Mouse (Mus musculus): Measurements from ENCODE around the gene Prap1. TPM values are rescaled to one million over a fixed set of nuclear protein-coding genes. Genes with fewer than 3 reads are reported as not detected.

Prap1 gene
- polyA plus RNA-seq (2014; fragmentation: Nextera tagmentation; extraction: Ambion mirVana) = 0.38 TPM in 1 of 2 replicates, not detected in the other

DNA sequence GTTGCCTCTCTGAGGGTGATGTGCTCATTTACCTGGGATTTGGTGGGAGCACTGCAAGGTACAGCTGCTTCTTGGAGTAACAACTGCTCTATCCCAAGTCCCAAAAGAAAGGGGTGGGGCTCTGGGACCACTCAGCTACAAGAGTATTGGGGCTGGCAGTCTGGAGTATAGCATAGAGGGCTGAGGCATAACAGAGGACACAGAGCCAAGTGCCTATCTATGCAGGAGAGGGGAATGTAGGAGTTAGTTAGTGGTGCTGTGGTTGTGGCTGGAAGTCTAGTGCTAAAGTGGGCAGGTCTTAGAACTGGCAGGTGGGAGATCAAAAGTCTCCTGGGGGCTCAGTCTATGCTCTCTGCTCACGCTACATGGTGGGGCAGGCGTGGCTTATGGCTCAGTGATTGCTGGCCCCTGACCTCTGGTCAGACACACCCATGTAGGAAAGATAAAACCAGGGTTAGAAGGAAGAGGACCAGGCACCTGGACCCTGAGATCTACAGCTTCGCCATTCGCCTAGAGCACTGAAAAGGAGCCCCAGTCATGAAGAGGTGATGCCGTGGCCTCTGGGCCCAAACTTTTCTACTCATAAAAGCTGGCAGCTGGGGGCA is at the start of gene Prap1:
Prap1 (plus strand) TSS at position 472 of the 605 bp plus-strand sequence.
- ATAC-seq (ENCODE audit: low FRiP score, low TSS enrichment) = no peak
- 59% methylated on average over 5 of the region's 5 CpGs for WGBS

DNA sequence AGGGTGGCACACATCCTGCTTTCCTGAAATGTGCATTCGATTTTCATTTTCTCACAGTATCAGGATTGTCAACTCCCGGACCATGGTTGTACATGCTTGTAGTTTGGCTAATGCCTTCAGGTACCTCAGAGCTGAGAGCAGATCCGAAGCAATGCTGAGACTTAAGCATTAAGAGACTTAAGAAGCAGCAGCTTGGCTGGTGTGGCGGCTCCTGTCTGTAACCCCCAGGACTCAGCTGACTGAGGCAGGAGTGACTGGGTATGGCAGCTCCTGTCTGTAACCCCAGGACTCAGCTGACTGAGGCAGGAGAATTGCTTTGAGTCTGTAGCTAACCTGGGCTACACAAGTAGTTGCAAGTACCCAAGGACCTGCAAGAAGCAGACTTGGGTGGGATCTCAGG is 47.6 kb upstream of the Prap1 start:
- H3K27me3 ChIP-seq (ENCODE audit: control insufficient read depth, insufficient read depth, low read length) = peaks cover 59% of the 10 kb centered on the region
- no peak for ATAC-seq (ENCODE audit: low FRiP score, low TSS enrichment)
- peaks cover 4% of the 10 kb centered on the region; the same call in 1 of the 2 replicates for H3K4me1 ChIP-seq (ENCODE audit: control insufficient read depth, insufficient read depth, low read length)
- H3K4me3 ChIP-seq (ENCODE audit: low read length) = no peak overlapping the region
- 87% methylated on average over 4 of the region's 4 CpGs for WGBS
- no peak overlapping the region for H3K4me2 ChIP-seq (replicated peaks; ENCODE audit: low read depth, low read length)
- no peak overlapping the region for H3K27ac ChIP-seq (ENCODE audit: low read depth, low read length)
- H3K9ac ChIP-seq (ENCODE audit: low read depth, low read length) = 0 out of 2 replicates have a peak overlapping the region, but pooled peaks have one; percentile 12
- no peaks in the 10 kb centered on the region for H3K9me3 ChIP-seq (ENCODE audit: control insufficient read depth, low read length)
- H3K36me3 ChIP-seq (ENCODE audit: control insufficient read depth, insufficient read depth, low read length) = peaks cover 7% of the 10 kb centered on the region; the same call in 1 of the 2 replicates

More for the DNA sequence above, at the start of gene Prap1:
- Histone ChIP-seq H3K36me3 (ENCODE audit: control insufficient read depth, insufficient read depth, low read length) (no peaks in the 10 kb centered on the region), H3K4me2 (replicated peaks; ENCODE audit: low read depth, low read length) (no peak within 1 kb of the TSS), H3K9ac (ENCODE audit: low read depth, low read length) (no peak within 1 kb of the TSS), H3K9me3 (ENCODE audit: control insufficient read depth, low read length) (no peaks in the 10 kb centered on the region), H3K4me3 (ENCODE audit: low read length) (no peak within 1 kb of the TSS), H3K27me3 (ENCODE audit: control insufficient read depth, insufficient read depth, low read length) (no peaks in the 10 kb centered on the region), H3K4me1 (ENCODE audit: control insufficient read depth, insufficient read depth, low read length) (no peaks in the 10 kb centered on the region), H3K27ac (ENCODE audit: low read depth, low read length) (no peak within 1 kb of the TSS)

DNA sequence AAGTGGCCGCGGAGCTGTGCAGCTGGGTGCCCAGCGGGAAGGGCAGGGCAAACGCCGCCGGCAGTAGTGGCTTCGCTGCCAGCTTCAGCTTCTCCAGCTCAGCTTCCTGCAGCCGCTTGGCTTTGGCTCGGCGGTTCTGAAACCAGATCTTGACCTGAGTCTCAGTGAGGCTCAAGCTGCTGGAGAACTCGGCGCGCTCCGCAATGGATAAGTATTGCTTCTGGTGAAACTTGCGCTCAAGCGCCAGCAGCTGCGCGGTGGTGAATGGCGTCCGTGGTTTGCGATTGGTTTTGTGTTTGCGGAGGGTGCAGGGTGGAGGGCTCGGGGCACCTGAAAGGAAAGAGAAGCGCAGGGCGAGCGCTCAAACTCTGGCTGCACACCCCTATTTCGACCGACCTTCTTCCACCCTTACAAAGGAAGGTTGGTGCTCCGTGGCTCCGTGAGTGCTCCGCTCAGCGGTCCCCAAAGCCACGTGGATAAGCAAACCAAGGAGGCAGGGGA is 45.3 kb upstream of the Prap1 start:
- peaks cover 79% of the 10 kb centered on the region for H3K27me3 ChIP-seq (ENCODE audit: control insufficient read depth, insufficient read depth, low read length)
- no peaks in the 10 kb centered on the region for H3K9me3 ChIP-seq (ENCODE audit: control insufficient read depth, low read length)
- peak overlapping the region; percentile 38 for H3K4me3 ChIP-seq (ENCODE audit: low read length)
- no peaks in the 10 kb centered on the region for H3K36me3 ChIP-seq (ENCODE audit: control insufficient read depth, insufficient read depth, low read length)
- H3K27ac ChIP-seq (ENCODE audit: low read depth, low read length) = no peak overlapping the region
- H3K9ac ChIP-seq (ENCODE audit: low read depth, low read length) = no peak overlapping the region
- H3K4me2 ChIP-seq (replicated peaks; ENCODE audit: low read depth, low read length) = peak overlapping the region; percentile 36
- peaks cover 4% of the 10 kb centered on the region; the same call in 1 of the 2 replicates for H3K4me1 ChIP-seq (ENCODE audit: control insufficient read depth, insufficient read depth, low read length)
- no peak for ATAC-seq (ENCODE audit: low FRiP score, low TSS enrichment)
- WGBS = 2% methylated on average over 33 of the region's 33 CpGs

DNA sequence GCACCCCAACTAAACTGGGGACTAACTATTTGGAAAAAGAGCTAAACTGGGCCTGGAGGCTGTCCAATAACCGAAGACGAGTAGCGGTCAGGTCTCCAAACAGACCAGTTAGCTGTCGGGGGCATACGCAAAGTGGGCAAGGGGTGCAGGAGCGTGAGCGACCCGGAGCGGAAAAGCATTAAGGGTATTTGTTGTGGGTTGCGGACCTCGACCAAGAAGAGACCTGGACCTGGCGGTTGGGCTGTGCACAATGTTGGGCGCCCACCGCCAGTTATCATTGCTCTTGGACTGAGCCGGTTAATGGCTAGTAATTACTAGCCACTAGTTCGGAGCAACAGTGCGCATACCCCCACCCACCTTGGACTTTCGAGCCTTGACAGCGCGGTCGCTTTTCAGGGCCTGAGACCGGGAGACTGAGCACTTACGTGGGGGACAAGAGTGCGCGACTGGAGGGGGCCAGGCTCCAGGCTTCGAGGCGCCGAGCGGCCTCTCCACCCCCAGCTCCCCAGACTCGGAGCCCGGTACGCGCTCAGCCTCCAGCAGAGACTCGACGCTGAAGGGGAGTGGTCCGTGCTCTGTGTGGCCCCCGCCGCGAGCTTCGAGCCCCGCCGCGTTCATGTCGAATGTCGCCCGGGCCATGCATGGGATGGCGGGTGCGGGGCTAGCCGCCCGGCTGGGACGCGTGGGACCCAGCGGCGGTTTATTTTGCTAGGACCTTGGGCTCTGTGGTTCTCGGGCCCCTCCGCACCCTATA is 44.7 kb upstream of the Prap1 start, which contains the start of gene Msx3:
Msx3 (minus strand) TSS at position 729 of the 754 bp plus-strand sequence.
- no peak within 1 kb of the TSS for H3K9ac ChIP-seq (ENCODE audit: low read depth, low read length)
- no peaks in the 10 kb centered on the region for H3K9me3 ChIP-seq (ENCODE audit: control insufficient read depth, low read length)
- peak; percentile 54 for ATAC-seq (ENCODE audit: low FRiP score, low TSS enrichment)
- peaks cover 83% of the 10 kb centered on the region for H3K27me3 ChIP-seq (ENCODE audit: control insufficient read depth, insufficient read depth, low read length)
- no peak within 1 kb of the TSS for H3K27ac ChIP-seq (ENCODE audit: low read depth, low read length)
- H3K36me3 ChIP-seq (ENCODE audit: control insufficient read depth, insufficient read depth, low read length) = no peaks in the 10 kb centered on the region
- peak within 1 kb of the TSS; percentile 56 for H3K4me2 ChIP-seq (replicated peaks; ENCODE audit: low read depth, low read length)
- peak within 1 kb of the TSS; percentile 38 for H3K4me3 ChIP-seq (ENCODE audit: low read length)
- under 1% methylated on average over 56 of the region's 56 CpGs for WGBS
- H3K4me1 ChIP-seq (ENCODE audit: control insufficient read depth, insufficient read depth, low read length) = peaks cover 4% of the 10 kb centered on the region; the same call in 1 of the 2 replicates

GRCm38 (mm10) chr7:140049115-140049689 is 44.0 kb upstream of the Prap1 start:
- Histone ChIP-seq H3K9me3 (ENCODE audit: control insufficient read depth, low read length) (no peaks in the 10 kb centered on the region), H3K27me3 (ENCODE audit: control insufficient read depth, insufficient read depth, low read length) (peaks cover 81% of the 10 kb centered on the region), H3K4me3 (ENCODE audit: low read length) (peak overlapping the region; percentile 38), H3K27ac (ENCODE audit: low read depth, low read length) (no peak overlapping the region), H3K9ac (ENCODE audit: low read depth, low read length) (no peak overlapping the region), H3K36me3 (ENCODE audit: control insufficient read depth, insufficient read depth, low read length) (no peaks in the 10 kb centered on the region), H3K4me2 (replicated peaks; ENCODE audit: low read depth, low read length) (peak overlapping the region; percentile 56), H3K4me1 (ENCODE audit: control insufficient read depth, insufficient read depth, low read length) (peaks cover 4% of the 10 kb centered on the region; the same call in 1 of the 2 replicates)
- ATAC-seq (ENCODE audit: low FRiP score, low TSS enrichment) = peak; percentile 43
- under 1% methylated on average over 34 of the region's 34 CpGs for WGBS

DNA sequence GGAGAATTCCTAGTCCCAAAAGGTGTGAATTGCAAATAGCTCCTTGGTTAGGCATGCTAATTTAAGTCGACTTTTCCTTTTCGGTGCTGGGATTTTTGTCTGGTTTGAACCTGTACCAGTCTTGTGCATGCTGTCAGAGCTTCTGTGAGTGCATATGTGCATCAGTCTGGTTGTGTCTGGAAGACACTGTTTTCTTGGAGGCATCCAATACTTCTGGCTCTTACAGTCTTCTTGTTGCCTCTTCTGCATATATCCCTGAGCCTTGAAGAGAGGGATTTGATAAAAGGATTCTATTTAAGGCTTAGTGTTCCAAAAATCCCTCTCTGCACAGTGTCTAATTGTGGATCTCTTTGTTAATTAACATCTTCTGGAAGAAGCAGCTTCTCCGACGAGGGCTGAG is 39.1 kb upstream of the Prap1 start:
- peaks cover 67% of the 10 kb centered on the region for H3K27me3 ChIP-seq (ENCODE audit: control insufficient read depth, insufficient read depth, low read length)
- ATAC-seq (ENCODE audit: low FRiP score, low TSS enrichment) = no peak
- H3K4me1 ChIP-seq (ENCODE audit: control insufficient read depth, insufficient read depth, low read length) = peaks cover 5% of the 10 kb centered on the region; the same call in 1 of the 2 replicates
- no peak overlapping the region for H3K4me2 ChIP-seq (replicated peaks; ENCODE audit: low read depth, low read length)
- no peak overlapping the region for H3K4me3 ChIP-seq (ENCODE audit: low read length)
- H3K27ac ChIP-seq (ENCODE audit: low read depth, low read length) = no peak overlapping the region
- no peaks in the 10 kb centered on the region for H3K36me3 ChIP-seq (ENCODE audit: control insufficient read depth, insufficient read depth, low read length)
- WGBS = 81% methylated on average over 4 of the region's 4 CpGs
- no peak overlapping the region for H3K9ac ChIP-seq (ENCODE audit: low read depth, low read length)
- no peaks in the 10 kb centered on the region for H3K9me3 ChIP-seq (ENCODE audit: control insufficient read depth, low read length)

DNA sequence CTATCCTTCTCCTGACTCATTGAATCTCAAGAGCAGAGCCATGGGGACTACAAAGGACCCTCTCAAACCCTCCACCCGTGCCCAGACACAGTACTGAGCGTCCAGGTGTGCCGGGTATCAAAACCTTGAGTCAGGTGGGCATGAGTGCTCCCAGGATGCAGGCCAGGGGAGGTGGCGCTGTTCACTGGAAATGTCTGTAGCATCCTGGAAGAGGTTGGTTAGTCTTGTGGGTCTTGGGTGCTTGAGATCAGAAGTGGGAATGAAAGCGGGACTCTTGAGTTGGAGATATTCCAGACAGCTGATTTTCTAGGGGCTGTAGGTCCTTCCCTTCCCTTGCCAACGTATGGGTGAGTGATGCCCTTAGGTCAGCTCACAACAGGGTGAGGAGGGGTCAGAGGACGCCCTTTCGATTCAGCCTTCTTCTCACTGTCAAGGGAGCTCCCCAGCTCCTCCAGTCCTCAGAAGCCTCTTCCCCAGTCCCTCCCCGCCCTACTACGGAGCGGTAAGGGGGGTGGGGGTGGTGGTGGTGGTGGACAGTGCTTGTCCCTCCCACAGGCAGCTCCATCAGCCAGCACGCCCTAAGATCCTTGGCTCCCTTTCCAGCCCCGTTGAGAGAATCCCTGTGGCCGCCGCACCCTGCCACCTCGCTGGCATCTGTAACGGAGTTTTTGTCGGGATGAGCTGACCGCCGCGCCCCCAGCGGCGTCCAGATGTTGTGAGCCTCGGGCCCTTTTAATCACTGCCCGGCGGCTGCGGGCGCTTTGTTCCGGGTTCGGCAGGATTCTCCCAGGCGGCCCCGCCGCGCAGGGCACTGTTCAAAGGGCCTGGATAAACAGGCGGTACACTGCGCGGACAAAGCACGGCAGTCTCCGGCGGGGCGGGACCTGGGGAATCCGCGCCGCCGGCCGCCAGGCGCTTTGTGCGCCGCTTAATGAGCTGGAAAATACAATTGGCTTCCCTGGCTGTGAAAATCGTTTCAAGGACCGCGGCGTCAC is 35.5 kb upstream of the Prap1 start:
- 2% methylated on average over 53 of the region's 53 CpGs for WGBS
- no peak overlapping the region for H3K27ac ChIP-seq (ENCODE audit: low read depth, low read length)

DNA sequence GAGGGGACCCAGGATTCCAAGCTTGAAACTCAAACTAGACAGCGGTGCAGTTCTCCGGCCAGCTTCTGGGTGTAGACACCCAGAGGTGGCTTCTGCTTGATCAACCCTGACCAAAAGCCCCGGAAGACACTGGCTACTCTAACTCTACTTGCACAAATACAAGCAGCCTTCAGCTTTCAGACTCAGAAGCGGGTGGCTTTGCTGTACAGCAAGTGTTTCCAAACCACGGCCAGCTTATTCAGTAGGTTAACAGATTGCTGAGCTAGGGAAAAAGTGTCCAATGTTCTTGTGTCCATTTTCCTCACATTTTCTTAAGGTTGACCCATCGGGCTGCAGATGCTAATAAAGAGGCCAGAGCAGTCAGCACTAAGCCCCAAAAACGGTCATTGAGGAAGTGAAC is 34.7 kb upstream of the Prap1 start:
- Histone ChIP-seq H3K4me3 (ENCODE audit: low read length) (peak overlapping the region; percentile 43), H3K36me3 (ENCODE audit: control insufficient read depth, insufficient read depth, low read length) (no peaks in the 10 kb centered on the region), H3K4me1 (ENCODE audit: control insufficient read depth, insufficient read depth, low read length) (peaks cover 13% of the 10 kb centered on the region; the same call in 1 of the 2 replicates), H3K9me3 (ENCODE audit: control insufficient read depth, low read length) (no peaks in the 10 kb centered on the region), H3K27ac (ENCODE audit: low read depth, low read length) (no peak overlapping the region), H3K4me2 (replicated peaks; ENCODE audit: low read depth, low read length) (peak overlapping the region; percentile 72), H3K9ac (ENCODE audit: low read depth, low read length) (peak overlapping the region; percentile 60; the same call in 1 of the 2 replicates), H3K27me3 (ENCODE audit: control insufficient read depth, insufficient read depth, low read length) (peaks cover 61% of the 10 kb centered on the region)
- WGBS = 16% methylated on average over 7 of the region's 7 CpGs
- no peak for ATAC-seq (ENCODE audit: low FRiP score, low TSS enrichment)

More for the DNA sequence above, 35.5 kb upstream of the Prap1 start:
- Histone ChIP-seq H3K4me3 (ENCODE audit: low read length) (peak overlapping the region; percentile 43), H3K36me3 (ENCODE audit: control insufficient read depth, insufficient read depth, low read length) (no peaks in the 10 kb centered on the region), H3K9me3 (ENCODE audit: control insufficient read depth, low read length) (no peaks in the 10 kb centered on the region), H3K27me3 (ENCODE audit: control insufficient read depth, insufficient read depth, low read length) (peaks cover 63% of the 10 kb centered on the region), H3K4me2 (replicated peaks; ENCODE audit: low read depth, low read length) (peak overlapping the region; percentile 72), H3K4me1 (ENCODE audit: control insufficient read depth, insufficient read depth, low read length) (peaks cover 13% of the 10 kb centered on the region; the same call in 1 of the 2 replicates), H3K9ac (ENCODE audit: low read depth, low read length) (peak overlapping the region; percentile 60)
- peak; percentile 59 for ATAC-seq (ENCODE audit: low FRiP score, low TSS enrichment)
